Mouse (Mus musculus) midbrain, postnatal 0 days (tissue): ENCODE measurements around the gene Cyren. TPM values are rescaled to one million over a fixed set of nuclear protein-coding genes. Genes with fewer than 3 reads are reported as not detected.

ENCODE experiments used
- ATAC-seq: fragments of 200-750 bp; cut with Nextera tagmentation; 2 replicates; pipeline ENCODE4 v1.8.0; 2017; ENCODE audit warnings: moderate number of reproducible peaks, mild to moderate bottlenecking, moderate TSS enrichment, moderate library complexity; ENCODE audit not compliant: low FRiP score
- DNase-seq: peaks from one replicate; pipeline ENCODE4 v3.0.0-alpha.2; 2015; ENCODE audit warnings: low spot score
- H3K27ac ChIP-seq: fragments of 300-500 bp; sonication (generic); 2 replicates; pipeline ENCODE4 v1.5.1; 2014; ENCODE audit warnings: low read depth, mild to moderate bottlenecking, low read length, mixed read lengths
- H3K27me3 ChIP-seq: fragments of 300-500 bp; sonication (generic); 2 replicates; pipeline ENCODE4 v1.6.1; 2014; ENCODE audit warnings: low read length, control low read depth, mixed read lengths; ENCODE audit not compliant: insufficient read depth
- H3K36me3 ChIP-seq: fragments of 300-500 bp; sonication (generic); 2 replicates; pipeline ENCODE4 v1.6.1; 2014; ENCODE audit warnings: low read length, control low read depth, mixed read lengths; ENCODE audit not compliant: insufficient read depth
- H3K4me1 ChIP-seq: fragments of 300-500 bp; sonication (generic); 2 replicates; pipeline ENCODE4 v1.6.1; 2014; ENCODE audit warnings: mild to moderate bottlenecking, control low read depth, antibody characterized with exemption, low read length, mixed read lengths; ENCODE audit not compliant: insufficient read depth
- H3K4me2 ChIP-seq: fragments of 300-500 bp; sonication (generic); 2 replicates; pipeline ENCODE4 v1.6.1; 2014; ENCODE audit warnings: low read depth, mild to moderate bottlenecking, low read length, mixed read lengths; ENCODE audit not compliant: poor library complexity, severe bottlenecking
- H3K4me3 ChIP-seq: fragments of 300-500 bp; sonication (generic); 2 replicates; pipeline ENCODE4 v1.5.1; 2014; ENCODE audit warnings: low read depth, mild to moderate bottlenecking, low read length, moderate library complexity
- H3K9ac ChIP-seq: fragments of 300-500 bp; sonication (generic); replicated peaks from 2 replicates; pipeline ENCODE4 v1.6.1; 2014; ENCODE audit warnings: mild to moderate bottlenecking, low read length, moderate library complexity, mixed read lengths; ENCODE audit not compliant: poor library complexity, severe bottlenecking
- H3K9me3 ChIP-seq: fragments of 300-500 bp; sonication (generic); 2 replicates; pipeline ENCODE4 v1.6.1; 2016; ENCODE audit warnings: low read length, control low read depth
- CTCF ChIP-seq: IDR thresholded peaks from 2 replicates; pipeline ENCODE4 v1.5.1; 2016; ENCODE audit warnings: antibody characterized with exemption, mild to moderate bottlenecking
- WGBS: fragments of 180-500 bp; shearing (Covaris S2); extraction: QIAGEN DNeasy Blood & Tissue Kit; methylation state at CpG from one replicate; pipeline ENCODE4 v1.1.7; 2014; 5-methylcytosine and 5-hydroxymethylcytosine counted together
- polyA plus RNA-seq: library from polyadenylated mRNA; unstranded; fragments of >200 nt; fragmentation: Nextera tagmentation; extraction: Ambion mirVana; gene quantifications from 2 replicates; pipeline ENCODE4 v1.2.1, GENCODE M21; 2015
- total RNA-seq: library from RNA; depleted of rRNA; stranded (reverse); fragments of >200 nt; gene quantifications from 2 replicates; pipeline ENCODE4 v1.2.3, GENCODE M21; 2014; rRNA removed

The Cyren gene
- total RNA-seq (2.8 and 6.0 TPM in 2 replicates), polyA plus RNA-seq (4.8 and 4.9 TPM in 2 replicates)

- DNase-seq (peak; percentile 95), ATAC-seq (peak; percentile 93)
- peak within 1 kb of the TSS; percentile 58 for H3K4me3 ChIP-seq
- WGBS, result under 1% methylated on average over 55 of the region's 56 CpGs
- H3K27me3 ChIP-seq, result no peaks in the 10 kb centered on the region
- H3K4me2 ChIP-seq, result peak within 1 kb of the TSS; percentile 62
- no peaks in the 10 kb centered on the region for H3K9me3 ChIP-seq
- H3K36me3 ChIP-seq, result peaks cover 7% of the 10 kb centered on the region; the same call in 1 of the 2 replicates
- H3K4me1 ChIP-seq, result peaks cover 9% of the 10 kb centered on the region; the same call in 1 of the 2 replicates
- TF ChIP-seq CTCF, result peak; percentile 63
- H3K27ac ChIP-seq, result peak within 1 kb of the TSS; percentile 88
- peak within 1 kb of the TSS; percentile 80 for H3K9ac ChIP-seq
Observed at GRCm38 (mm10) chr6:34877509-34878321, at the start of gene Cyren. Gene Cyren (minus strand): TSS chr6:34878060.

GRCm38 (mm10) chr6:34927594-34927993 lies 49.7 kb upstream of the Cyren start:
- Histone ChIP-seq H3K4me2 (no peak overlapping the region), H3K36me3 (no peaks in the 10 kb centered on the region), H3K9me3 (no peaks in the 10 kb centered on the region), H3K4me1 (no peaks in the 10 kb centered on the region), H3K27me3 (no peaks in the 10 kb centered on the region), H3K4me3 (no peak overlapping the region), H3K27ac (no peak overlapping the region), H3K9ac (no peak overlapping the region)
- ATAC-seq (no peak), DNase-seq (no peak)
- TF ChIP-seq CTCF, result no peak
- WGBS, result 96% methylated on average over 8 of the region's 8 CpGs

- Histone ChIP-seq H3K4me1 (no peaks in the 10 kb centered on the region), H3K9me3 (no peaks in the 10 kb centered on the region), H3K4me2 (no peak overlapping the region), H3K27ac (no peak overlapping the region), H3K4me3 (no peak overlapping the region), H3K27me3 (no peaks in the 10 kb centered on the region), H3K36me3 (no peaks in the 10 kb centered on the region), H3K9ac (no peak overlapping the region)
- peak; percentile 47 for DNase-seq
- ATAC-seq, result no peak
- peak; percentile 73 for TF ChIP-seq CTCF
- WGBS, result 48% methylated on average over 4 of the region's 4 CpGs
Observed at GRCm38 (mm10) chr6:34927156-34927555, 49.3 kb upstream of the Cyren start.

DNA sequence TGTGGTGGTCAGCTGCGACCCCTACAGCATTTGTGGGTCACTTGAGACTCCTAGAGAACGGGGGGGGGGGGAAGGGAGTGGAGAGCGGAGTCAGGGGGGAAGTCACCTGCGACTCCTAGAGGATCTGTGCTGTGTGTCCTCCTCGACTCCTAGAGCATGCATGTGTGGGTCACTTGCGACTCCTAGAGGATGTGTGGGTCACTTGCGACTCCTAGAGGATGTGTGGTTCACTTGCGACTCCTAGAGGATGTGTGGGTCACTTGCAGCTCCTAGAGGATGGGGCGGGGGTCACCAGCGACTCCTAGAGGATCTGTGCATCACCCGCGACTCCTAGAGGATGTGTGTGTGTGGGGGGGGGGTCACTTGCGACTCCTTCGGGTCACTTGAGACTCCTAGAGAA lies 44.1 kb upstream of the Cyren start:
- WGBS, result 49% methylated on average over 13 of the region's 14 CpGs
- Histone ChIP-seq H3K9me3 (no peaks in the 10 kb centered on the region), H3K27ac (no peak overlapping the region), H3K9ac (no peak overlapping the region), H3K4me1 (no peaks in the 10 kb centered on the region), H3K27me3 (no peaks in the 10 kb centered on the region), H3K36me3 (no peaks in the 10 kb centered on the region), H3K4me2 (no peak overlapping the region), H3K4me3 (no peak overlapping the region)
- peak; percentile 33 for DNase-seq
- TF ChIP-seq CTCF, result peak; percentile 70
- no peak for ATAC-seq

GRCm38 (mm10) chr6:34920631-34921030 lies 42.8 kb upstream of the Cyren start:
- no peak for DNase-seq
- Histone ChIP-seq H3K4me1 (no peaks in the 10 kb centered on the region), H3K9me3 (no peaks in the 10 kb centered on the region), H3K4me3 (no peak overlapping the region), H3K27me3 (no peaks in the 10 kb centered on the region), H3K36me3 (no peaks in the 10 kb centered on the region), H3K27ac (no peak overlapping the region), H3K4me2 (no peak overlapping the region), H3K9ac (no peak overlapping the region)
- ATAC-seq, result no peak
- no peak for TF ChIP-seq CTCF
- 95% methylated on average over 12 of the region's 12 CpGs for WGBS

- no peaks in the 10 kb centered on the region for H3K27me3 ChIP-seq
- DNase-seq (no peak), ATAC-seq (no peak)
- H3K36me3 ChIP-seq, result no peaks in the 10 kb centered on the region
- no peaks in the 10 kb centered on the region for H3K9me3 ChIP-seq
- no peak within 1 kb of the TSS for H3K27ac ChIP-seq
- H3K4me2 ChIP-seq, result no peak within 1 kb of the TSS
- H3K9ac ChIP-seq, result no peak within 1 kb of the TSS
- no peaks in the 10 kb centered on the region for H3K4me1 ChIP-seq
- 59% methylated on average over 10 of the region's 10 CpGs for WGBS
- TF ChIP-seq CTCF, result no peak
- no peak within 1 kb of the TSS for H3K4me3 ChIP-seq
Observed at GRCm38 (mm10) chr6:34919956-34920355, 42.1 kb upstream of the Cyren start, which contains the start of gene Stra8. Gene Stra8 (plus strand): TSS chr6:34920163.
